Mouse (Mus musculus) heart, embryonic 10.5 days (tissue): ENCODE results near the gene C1rl. TPM values are rescaled to one million over a fixed set of nuclear protein-coding genes. Genes with fewer than 3 reads are reported as not detected.
A peak's percentile ranks its signal among the peaks of the same experiment; 100 is the strongest.

Experiments
- DNase-seq: peaks from one replicate; pipeline ENCODE4 v3.0.0-alpha.2; 2017; ENCODE audit warnings: low spot score
- H3K27ac ChIP-seq: fragments of 300-500 bp; sonication (generic); 2 replicates; pipeline ENCODE4 v1.5.1; 2016; ENCODE audit warnings: mild to moderate bottlenecking
- H3K27me3 ChIP-seq: fragments of 300-500 bp; sonication (generic); 2 replicates; pipeline ENCODE4 v1.6.1; 2016; ENCODE audit warnings: mild to moderate bottlenecking; ENCODE audit not compliant: poor library complexity, insufficient read depth, severe bottlenecking
- H3K36me3 ChIP-seq: fragments of 300-500 bp; sonication (generic); 2 replicates; pipeline ENCODE4 v1.6.1; 2016; ENCODE audit warnings: mild to moderate bottlenecking, moderate library complexity
- H3K4me1 ChIP-seq: fragments of 300-500 bp; sonication (generic); 2 replicates; pipeline ENCODE4 v1.6.1; 2016; ENCODE audit warnings: mild to moderate bottlenecking
- H3K4me3 ChIP-seq: fragments of 300-500 bp; sonication (generic); 2 replicates; pipeline ENCODE4 v1.5.1; 2016; ENCODE audit warnings: mild to moderate bottlenecking, moderate library complexity
- H3K9me3 ChIP-seq: fragments of 300-500 bp; sonication (generic); 2 replicates; pipeline ENCODE4 v1.6.1; 2016; ENCODE audit warnings: mild to moderate bottlenecking, moderate library complexity
- WGBS: fragments of 180-500 bp; shearing (Covaris S2); methylation state at CpG from one replicate; pipeline ENCODE4 v1.1.7; 2016; 5-methylcytosine and 5-hydroxymethylcytosine counted together
- polyA plus RNA-seq: library from polyadenylated mRNA; unstranded; fragments of >200 nt; fragmentation: Nextera tagmentation; extraction: Ambion mirVana; gene quantifications from 2 replicates; pipeline ENCODE4 v1.2.1, GENCODE M21; 2016

The C1rl gene
- polyA plus RNA-seq = 0.39 and 0.83 TPM in 2 replicates

GRCm38 (mm10) chr6:124492842-124493561 is at the start of gene C1rl:
Gene C1rl (plus strand): TSS chr6:124493113.
- no peaks in the 10 kb centered on the region for H3K9me3 ChIP-seq
- peak within 1 kb of the TSS; percentile 72 for H3K27ac ChIP-seq
- no peaks in the 10 kb centered on the region for H3K36me3 ChIP-seq
- 62% methylated on average over 3 of the region's 4 CpGs for WGBS
- H3K4me3 ChIP-seq = no peak within 1 kb of the TSS
- H3K27me3 ChIP-seq = no peaks in the 10 kb centered on the region
- DNase-seq = peak; percentile 90
- H3K4me1 ChIP-seq = 0 out of 2 replicates have a peak, but pooled peaks cover 14% of the 10 kb centered on the region

- Histone ChIP-seq H3K27me3 (peaks cover 3% of the 10 kb centered on the region; the same call in 1 of the 2 replicates), H3K4me3 (no peak overlapping the region), H3K4me1 (no peaks in the 10 kb centered on the region), H3K9me3 (no peaks in the 10 kb centered on the region), H3K36me3 (no peaks in the 10 kb centered on the region), H3K27ac (no peak overlapping the region)
- no peak for DNase-seq
- WGBS = 78% methylated on average over 2 of the region's 2 CpGs
Observed at GRCm38 (mm10) chr6:124443338-124443737, 49.6 kb upstream of the C1rl start.

- H3K27ac ChIP-seq = no peak overlapping the region
- no peaks in the 10 kb centered on the region for H3K36me3 ChIP-seq
- H3K27me3 ChIP-seq = peaks cover 17% of the 10 kb centered on the region
- no peak for DNase-seq
- 85% methylated on average over 2 of the region's 2 CpGs for WGBS
- no peaks in the 10 kb centered on the region for H3K9me3 ChIP-seq
- no peak overlapping the region for H3K4me3 ChIP-seq
- H3K4me1 ChIP-seq = no peaks in the 10 kb centered on the region
Observed at GRCm38 (mm10) chr6:124446024-124446423, 46.9 kb upstream of the C1rl start.

GRCm38 (mm10) chr6:124446459-124446858 is 46.5 kb upstream of the C1rl start:
- Histone ChIP-seq H3K36me3 (no peaks in the 10 kb centered on the region), H3K27me3 (peaks cover 20% of the 10 kb centered on the region), H3K27ac (no peak overlapping the region), H3K4me1 (no peaks in the 10 kb centered on the region), H3K4me3 (no peak overlapping the region), H3K9me3 (no peaks in the 10 kb centered on the region)
- DNase-seq = no peak
- WGBS = 90% methylated on average over 9 of the region's 9 CpGs

- 86% methylated on average over 2 of the region's 2 CpGs for WGBS
- Histone ChIP-seq H3K4me1 (no peaks in the 10 kb centered on the region), H3K4me3 (no peak overlapping the region), H3K27ac (no peak overlapping the region), H3K27me3 (peaks cover 25% of the 10 kb centered on the region), H3K9me3 (no peaks in the 10 kb centered on the region), H3K36me3 (no peaks in the 10 kb centered on the region)
- no peak for DNase-seq
Observed at GRCm38 (mm10) chr6:124447356-124447755, 45.6 kb upstream of the C1rl start.

GRCm38 (mm10) chr6:124448186-124448852 is 44.6 kb upstream of the C1rl start:
- DNase-seq = no peak
- no peak overlapping the region for H3K4me3 ChIP-seq
- 67% methylated on average over 10 of the region's 10 CpGs for WGBS
- H3K4me1 ChIP-seq = no peaks in the 10 kb centered on the region
- H3K27me3 ChIP-seq = peaks cover 31% of the 10 kb centered on the region
- H3K36me3 ChIP-seq = no peaks in the 10 kb centered on the region
- no peaks in the 10 kb centered on the region for H3K9me3 ChIP-seq
- no peak overlapping the region for H3K27ac ChIP-seq

GRCm38 (mm10) chr6:124448959-124449667 is 43.8 kb upstream of the C1rl start:
- no peak overlapping the region for H3K4me3 ChIP-seq
- H3K36me3 ChIP-seq = no peaks in the 10 kb centered on the region
- no peaks in the 10 kb centered on the region for H3K4me1 ChIP-seq
- DNase-seq = no peak
- no peaks in the 10 kb centered on the region for H3K9me3 ChIP-seq
- peaks cover 31% of the 10 kb centered on the region for H3K27me3 ChIP-seq
- 88% methylated on average over 16 of the region's 16 CpGs for WGBS
- no peak overlapping the region for H3K27ac ChIP-seq

GRCm38 (mm10) chr6:124449668-124450383 is 43.1 kb upstream of the C1rl start:
- WGBS = 76% methylated on average over 18 of the region's 18 CpGs

GRCm38 (mm10) chr6:124451995-124452394 is 40.9 kb upstream of the C1rl start:
- H3K4me3 ChIP-seq = no peak overlapping the region
- H3K4me1 ChIP-seq = no peaks in the 10 kb centered on the region
- WGBS = 50% methylated on average over 3 of the region's 3 CpGs
- no peaks in the 10 kb centered on the region for H3K9me3 ChIP-seq
- H3K27me3 ChIP-seq = peaks cover 31% of the 10 kb centered on the region
- no peak for DNase-seq
- no peaks in the 10 kb centered on the region for H3K36me3 ChIP-seq
- H3K27ac ChIP-seq = no peak overlapping the region

More at GRCm38 (mm10) chr6:124449668-124450383, 43.1 kb upstream of the C1rl start:
- no peaks in the 10 kb centered on the region for H3K9me3 ChIP-seq
- no peaks in the 10 kb centered on the region for H3K36me3 ChIP-seq
- H3K27me3 ChIP-seq = peaks cover 31% of the 10 kb centered on the region
- DNase-seq = no peak
- no peak overlapping the region for H3K4me3 ChIP-seq
- no peak overlapping the region for H3K27ac ChIP-seq
- no peaks in the 10 kb centered on the region for H3K4me1 ChIP-seq

GRCm38 (mm10) chr6:124453756-124454155 is 39.2 kb upstream of the C1rl start:
- Histone ChIP-seq H3K9me3 (no peaks in the 10 kb centered on the region), H3K36me3 (no peaks in the 10 kb centered on the region), H3K4me3 (no peak overlapping the region), H3K4me1 (no peaks in the 10 kb centered on the region), H3K27me3 (peaks cover 34% of the 10 kb centered on the region), H3K27ac (no peak overlapping the region)
- 41% methylated on average over 4 of the region's 4 CpGs for WGBS
- no peak for DNase-seq

GRCm38 (mm10) chr6:124456243-124456642 is 36.7 kb upstream of the C1rl start:
- no peak for DNase-seq
- Histone ChIP-seq H3K4me1 (peaks cover 6% of the 10 kb centered on the region; the same call in 1 of the 2 replicates), H3K27me3 (peaks cover 16% of the 10 kb centered on the region; the same call in 1 of the 2 replicates), H3K36me3 (no peaks in the 10 kb centered on the region), H3K9me3 (no peaks in the 10 kb centered on the region), H3K27ac (no peak overlapping the region), H3K4me3 (no peak overlapping the region)
- WGBS = 86% methylated on average over 5 of the region's 5 CpGs

- Histone ChIP-seq H3K9me3 (no peaks in the 10 kb centered on the region), H3K36me3 (no peaks in the 10 kb centered on the region), H3K27me3 (peaks cover 21% of the 10 kb centered on the region), H3K4me3 (no peak overlapping the region), H3K27ac (no peak overlapping the region), H3K4me1 (peaks cover 6% of the 10 kb centered on the region; the same call in 1 of the 2 replicates)
- WGBS = 89% methylated on average over 5 of the region's 5 CpGs
- DNase-seq = no peak
Observed at GRCm38 (mm10) chr6:124457827-124458226, 35.1 kb upstream of the C1rl start.
